Mouse (Mus musculus): Measurements from ENCODE around the gene Vmn2r27.

Gene Vmn2r27

GRCm38 (mm10) chr6:124231756-124232155 lies at the start of gene Vmn2r27:
TSS of gene Vmn2r27 (minus strand) at chr6:124231856.
- DNase-seq: no peak

GRCm38 (mm10) chr6:124278291-124278690 lies 46.6 kb upstream of the Vmn2r27 start:
- no peak for DNase-seq

- no peak for DNase-seq
Measured at GRCm38 (mm10) chr6:124277641-124278040, 46.0 kb upstream of the Vmn2r27 start.

- DNase-seq: no peak
Measured at GRCm38 (mm10) chr6:124273231-124273880, 41.7 kb upstream of the Vmn2r27 start.

GRCm38 (mm10) chr6:124262696-124263095 lies 31.0 kb upstream of the Vmn2r27 start:
- peak; percentile 56 to 79 for DNase-seq

GRCm38 (mm10) chr6:124260198-124260931 lies 28.7 kb upstream of the Vmn2r27 start:
- peak; percentile 56 to 74 for DNase-seq

GRCm38 (mm10) chr6:124255721-124256470 lies 24.2 kb upstream of the Vmn2r27 start:
- DNase-seq: no peak

- no peak for DNase-seq
Measured at GRCm38 (mm10) chr6:124202116-124202515, 29.5 kb downstream of the Vmn2r27 start.

GRCm38 (mm10) chr6:124168499-124169257 lies 63.0 kb downstream of the Vmn2r27 start:
- peak; percentile 8 for DNase-seq

GRCm38 (mm10) chr6:124166596-124166995 lies 65.1 kb downstream of the Vmn2r27 start:
- peak in 1 of 2 experiments; percentile 3 for DNase-seq

GRCm38 (mm10) chr6:124149808-124150207 lies 81.8 kb downstream of the Vmn2r27 start:
- no peak for DNase-seq
